Mouse (Mus musculus) thymus, postnatal 4 days (tissue): Measurements from ENCODE around the gene Cox11.

Source experiments
- DNase-seq: peaks from one replicate; pipeline ENCODE4 v3.0.0; 2021

Cox11 gene

GRCm38 (mm10) chr11:90665161-90665560, 27.2 kb downstream of the Cox11 start:
- no peak for DNase-seq

- DNase-seq: no peak
Measured at GRCm38 (mm10) chr11:90666144-90666757, 28.3 kb downstream of the Cox11 start.

- DNase-seq: no peak
Measured at GRCm38 (mm10) chr11:90666916-90667315, 28.9 kb downstream of the Cox11 start.

DNA sequence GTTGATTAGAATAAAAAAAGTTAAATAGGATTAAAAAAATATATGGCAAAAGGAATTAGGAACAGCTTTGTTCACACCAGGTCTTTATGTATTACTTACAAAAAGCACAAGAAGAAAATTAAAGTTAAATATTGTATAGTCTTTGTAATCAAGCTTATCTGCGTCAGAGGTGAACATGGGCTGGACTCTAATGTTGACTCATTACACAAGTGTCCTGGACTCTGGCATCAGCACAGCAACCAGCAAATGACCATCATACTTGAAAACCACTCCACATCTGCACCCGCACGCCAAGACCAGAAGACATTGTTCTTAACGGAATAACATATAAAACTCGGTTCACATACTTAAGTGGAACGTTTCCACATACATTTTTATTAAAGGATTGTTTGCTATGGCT, 29.4 kb downstream of the Cox11 start:
- no peak for DNase-seq

GRCm38 (mm10) chr11:90675479-90676110, 37.6 kb downstream of the Cox11 start:
- DNase-seq: no peak

- no peak for DNase-seq
Measured at GRCm38 (mm10) chr11:90677027-90677426, 39.1 kb downstream of the Cox11 start.

DNA sequence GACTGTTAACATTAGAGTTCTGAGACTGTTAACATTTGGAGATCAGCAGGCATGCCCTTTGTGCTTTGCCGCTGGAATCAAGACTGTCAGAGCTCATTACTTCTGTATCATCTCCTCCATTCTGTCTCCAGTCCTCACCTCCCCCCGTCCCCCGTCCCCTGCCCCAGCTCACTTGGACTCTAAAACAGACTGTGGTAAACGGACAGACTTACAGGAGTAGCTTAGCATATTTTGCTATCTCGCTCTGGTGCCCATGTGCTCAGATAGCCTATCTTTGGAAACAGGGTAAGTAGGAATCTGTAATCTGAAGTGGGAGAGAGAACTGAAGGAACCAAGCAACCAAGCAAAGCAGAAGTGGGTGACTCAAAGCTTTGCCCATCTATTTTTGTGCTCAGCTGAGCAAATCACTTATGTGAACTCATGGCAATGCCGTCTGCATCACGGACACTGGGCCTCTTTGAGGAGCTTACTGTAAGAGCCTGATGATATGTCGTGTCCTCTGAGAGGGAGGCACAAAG, 39.9 kb downstream of the Cox11 start:
- DNase-seq: no peak

GRCm38 (mm10) chr11:90678582-90678981, 40.6 kb downstream of the Cox11 start:
- no peak for DNase-seq

GRCm38 (mm10) chr11:90681171-90681570, 43.2 kb downstream of the Cox11 start:
- no peak for DNase-seq

DNA sequence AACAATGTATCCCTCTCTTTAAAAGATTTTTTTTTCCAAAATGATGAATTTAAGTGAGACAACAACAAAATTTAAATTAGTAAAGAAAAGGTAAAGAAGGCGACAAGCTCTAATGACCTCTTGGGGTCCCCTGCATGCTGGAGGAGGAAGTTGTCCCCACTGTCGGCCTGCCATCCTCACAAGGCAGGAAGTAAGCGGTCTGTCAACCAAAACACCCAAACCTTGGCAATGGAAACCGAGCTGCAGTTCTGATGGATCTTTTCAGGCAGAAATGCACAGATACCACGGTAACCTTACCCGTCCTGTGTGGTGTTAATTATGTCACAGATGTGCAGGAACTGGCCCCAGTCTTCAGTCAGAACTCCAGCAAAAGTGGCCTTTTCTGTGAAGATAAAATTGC, 46.8 kb downstream of the Cox11 start:
- DNase-seq: no peak

DNA sequence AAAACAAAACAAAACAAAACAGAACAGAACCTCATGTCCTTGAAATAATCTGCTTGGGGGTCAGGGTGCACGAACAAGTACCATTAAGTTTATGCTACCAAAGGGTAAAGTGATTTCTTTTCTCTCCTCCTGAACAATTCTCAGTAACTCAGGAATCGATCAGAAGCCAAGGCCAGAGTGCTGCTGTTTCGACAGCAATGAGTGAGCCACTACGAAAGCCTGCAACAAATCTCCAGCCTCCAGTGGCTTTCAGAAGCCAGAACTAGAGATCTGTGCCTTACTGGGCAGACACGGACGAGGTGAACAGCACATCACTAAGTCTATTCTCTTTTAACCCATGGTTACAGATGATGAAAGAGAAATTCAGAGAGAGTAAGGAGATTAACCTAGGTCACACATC, 47.2 kb downstream of the Cox11 start:
- DNase-seq: no peak

- no peak for DNase-seq
Measured at GRCm38 (mm10) chr11:90686287-90687025, 48.5 kb downstream of the Cox11 start.

DNA sequence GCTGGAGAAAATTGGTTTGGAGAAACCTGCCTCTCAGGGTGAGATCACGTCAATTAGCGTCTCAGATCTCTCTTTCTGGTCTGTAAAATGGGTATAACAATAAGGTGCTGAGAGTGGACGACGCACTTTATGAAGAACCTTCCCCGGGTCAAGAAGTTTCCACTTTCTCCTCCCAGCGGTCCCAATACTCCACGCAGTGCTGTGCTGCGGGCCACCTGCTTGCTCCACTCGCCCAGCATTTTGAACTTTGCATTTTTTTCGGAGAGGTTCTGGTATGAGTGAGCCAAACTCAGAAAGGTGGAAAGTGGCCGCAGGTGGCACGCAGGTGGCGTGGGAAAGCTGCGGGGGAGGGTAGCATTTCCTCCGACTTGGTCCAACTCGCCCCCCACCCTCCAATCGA, 49.1 kb downstream of the Cox11 start:
- DNase-seq: no peak

- peak; percentile 26 for DNase-seq
Measured at GRCm38 (mm10) chr11:90687460-90688416, 49.8 kb downstream of the Cox11 start, which contains the start of gene Tom1l1. Gene Tom1l1, minus strand, starts transcription at chr11:90688366.

DNA sequence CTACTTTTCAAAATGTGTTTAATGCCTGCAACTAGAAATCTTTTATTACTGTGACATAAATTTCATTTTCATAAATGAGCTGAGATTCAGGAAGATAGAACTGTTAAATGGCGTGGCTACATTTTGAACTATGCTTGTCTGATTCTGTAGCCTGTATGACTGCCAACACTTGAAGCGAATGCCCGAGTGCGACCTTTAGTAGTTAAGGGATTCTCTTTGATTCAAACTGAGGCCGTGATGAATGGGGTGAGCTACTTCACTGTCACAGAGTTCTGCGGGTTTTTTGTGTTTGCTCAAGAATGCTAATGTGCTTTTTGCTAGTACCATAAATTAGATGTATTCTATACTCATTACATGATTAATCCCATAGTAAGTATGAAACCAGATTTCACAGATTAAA, 52.4 kb downstream of the Cox11 start:
- no peak for DNase-seq

GRCm38 (mm10) chr11:90694206-90694605, 56.2 kb downstream of the Cox11 start:
- no peak for DNase-seq
